Mouse (Mus musculus) gonadal fat pad, adult 2 months (tissue): Measurements from ENCODE around the gene Cacnb4. TPM values are rescaled to one million over a fixed set of nuclear protein-coding genes. Genes with fewer than 3 reads are reported as not detected.
A peak's percentile ranks its signal among the peaks of the same experiment; 100 is the strongest.

Experiments
- DNase-seq: peaks from one replicate; pipeline ENCODE4 v3.0.0-alpha.2; 2012; ENCODE audit warnings: low read depth
- polyA plus RNA-seq: library from polyadenylated mRNA; depleted of rRNA; stranded (reverse); fragments of >200 nt; gene quantifications from 2 replicates; pipeline ENCODE4 v1.2.3, GENCODE M21; 2012

Gene Cacnb4
- polyA plus RNA-seq, 1 experiment, result 0.77 TPM

- DNase-seq, result no peak
These were observed 155.6 kb downstream of the Cacnb4 start for GRCm38 (mm10) chr2:52521012-52521411.

DNA sequence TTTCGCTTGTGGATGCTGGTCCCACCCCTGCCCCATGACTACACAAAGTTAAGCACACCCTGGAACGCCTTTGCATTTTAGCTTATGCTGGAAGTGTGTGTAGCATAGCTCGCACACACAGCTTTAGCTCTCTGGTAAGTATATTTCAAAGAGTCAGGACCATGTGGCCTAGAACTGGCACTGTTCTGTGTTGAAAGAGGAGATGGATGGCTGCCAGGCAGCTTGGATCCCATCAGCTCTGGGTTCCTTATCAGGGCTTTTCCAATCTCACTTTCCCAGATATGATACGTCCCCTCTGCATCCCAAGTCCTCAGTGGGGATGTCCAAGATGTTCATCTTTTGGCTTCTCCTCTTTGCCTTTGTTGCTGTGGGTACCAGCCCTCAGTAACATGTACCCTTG is 157.9 kb downstream of the Cacnb4 start:
- DNase-seq, result no peak

- no peak for DNase-seq
These were observed 160.1 kb downstream of the Cacnb4 start for GRCm38 (mm10) chr2:52516534-52516933.

GRCm38 (mm10) chr2:52512865-52513388 is 163.7 kb downstream of the Cacnb4 start:
- peak; percentile 93 for DNase-seq

GRCm38 (mm10) chr2:52512206-52512605 is 164.4 kb downstream of the Cacnb4 start:
- DNase-seq, result no peak

DNA sequence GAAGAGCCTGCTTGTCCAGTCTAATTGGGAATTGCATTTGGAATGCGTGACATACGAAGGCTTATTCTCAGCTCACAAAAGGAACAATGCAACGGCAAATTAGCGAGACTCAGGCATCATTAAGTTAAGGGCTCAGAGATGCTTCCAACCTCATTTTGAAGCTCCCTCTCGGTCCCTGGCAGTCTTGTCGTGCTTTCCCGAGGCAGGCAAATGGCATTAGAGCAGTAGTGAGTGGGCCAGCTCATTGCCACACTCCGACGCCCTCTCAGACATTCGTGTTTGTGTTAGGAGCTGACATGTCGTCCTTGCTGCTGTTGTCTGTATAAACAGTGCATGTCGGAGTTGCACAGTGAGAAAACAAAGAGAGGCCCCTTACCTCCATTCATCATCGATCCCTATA is 164.8 kb downstream of the Cacnb4 start:
- DNase-seq, result no peak

- DNase-seq, result no peak
These were observed 166.7 kb downstream of the Cacnb4 start for GRCm38 (mm10) chr2:52509779-52510500.

DNA sequence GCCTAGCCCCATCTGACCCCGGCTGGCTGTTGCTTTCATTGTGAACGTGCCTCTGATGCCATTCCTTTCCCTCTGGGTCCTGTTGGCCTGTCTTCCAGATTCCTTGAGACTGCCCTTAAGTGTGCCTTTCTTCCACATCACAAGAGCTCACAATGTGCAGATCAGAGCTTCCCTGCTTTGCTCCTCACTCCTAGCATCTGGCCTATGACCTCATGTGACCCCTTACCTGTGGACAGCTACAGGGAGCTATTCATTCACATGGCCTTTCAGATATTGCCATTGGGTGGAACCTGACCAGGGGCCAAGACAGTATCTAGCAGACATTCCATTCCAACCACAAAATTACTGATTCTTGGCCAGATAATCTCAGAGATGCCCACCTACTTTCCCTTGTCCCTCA is 171.5 kb downstream of the Cacnb4 start:
- no peak for DNase-seq

DNA sequence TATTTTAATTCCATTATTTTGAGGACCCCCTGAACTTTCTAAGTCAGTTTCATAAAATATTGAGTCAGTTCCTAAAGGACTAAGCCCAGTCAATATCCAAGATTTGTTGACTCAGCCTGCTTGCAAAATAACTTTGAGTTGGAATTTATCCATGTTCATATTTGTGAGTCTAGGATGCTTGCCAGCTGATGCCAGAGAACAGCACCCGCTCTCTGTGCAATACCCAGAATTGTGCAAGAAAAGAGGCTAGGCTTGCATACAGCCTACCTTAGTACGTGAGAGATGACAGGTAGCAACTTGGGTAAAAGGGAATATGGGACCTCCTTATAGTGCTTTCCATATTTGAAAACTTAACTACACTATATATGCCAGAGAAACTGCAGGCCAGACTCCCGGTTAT is 171.9 kb downstream of the Cacnb4 start:
- peak; percentile 92 for DNase-seq

DNA sequence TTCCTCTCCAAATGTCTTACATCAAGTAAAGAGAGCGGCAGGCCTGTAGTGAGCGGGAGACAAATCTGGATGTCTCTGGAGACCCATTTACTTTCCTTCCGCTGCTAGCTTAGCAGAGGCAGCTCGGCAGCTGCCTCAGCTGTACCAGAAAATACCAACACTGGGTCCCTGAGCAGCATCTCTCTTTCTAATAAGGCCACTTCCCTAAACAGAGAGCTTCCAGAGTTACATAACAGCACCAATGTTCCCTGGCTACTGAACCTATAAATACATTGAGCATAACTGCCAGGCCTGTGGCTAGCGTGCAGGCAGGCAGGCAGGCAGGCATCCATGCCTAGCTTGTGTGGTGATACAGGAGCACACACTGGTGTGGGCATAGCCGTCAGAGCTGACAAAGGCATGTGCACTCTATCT is 176.8 kb downstream of the Cacnb4 start:
- DNase-seq, result no peak

DNA sequence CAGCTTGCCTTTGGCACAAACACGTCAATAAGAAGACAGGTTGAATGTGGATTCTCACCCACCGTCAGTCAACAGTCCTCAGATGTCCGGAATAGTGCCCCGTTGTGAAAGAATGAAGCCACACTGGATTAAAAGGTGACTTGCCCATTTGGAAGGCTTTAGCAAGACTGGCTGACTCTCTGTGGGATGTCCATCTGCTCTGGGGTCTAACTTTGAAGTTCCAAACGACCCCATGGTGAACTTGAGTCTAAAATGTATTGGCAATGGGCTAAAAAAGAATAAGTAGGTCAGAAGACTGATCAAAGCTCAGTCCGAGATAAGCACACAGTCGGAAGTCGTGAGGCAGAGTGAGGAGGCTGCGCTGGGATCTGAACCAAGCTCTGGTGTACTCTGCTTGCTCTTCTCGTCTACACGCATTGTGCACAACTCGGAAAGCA is 177.5 kb downstream of the Cacnb4 start:
- DNase-seq, result no peak

DNA sequence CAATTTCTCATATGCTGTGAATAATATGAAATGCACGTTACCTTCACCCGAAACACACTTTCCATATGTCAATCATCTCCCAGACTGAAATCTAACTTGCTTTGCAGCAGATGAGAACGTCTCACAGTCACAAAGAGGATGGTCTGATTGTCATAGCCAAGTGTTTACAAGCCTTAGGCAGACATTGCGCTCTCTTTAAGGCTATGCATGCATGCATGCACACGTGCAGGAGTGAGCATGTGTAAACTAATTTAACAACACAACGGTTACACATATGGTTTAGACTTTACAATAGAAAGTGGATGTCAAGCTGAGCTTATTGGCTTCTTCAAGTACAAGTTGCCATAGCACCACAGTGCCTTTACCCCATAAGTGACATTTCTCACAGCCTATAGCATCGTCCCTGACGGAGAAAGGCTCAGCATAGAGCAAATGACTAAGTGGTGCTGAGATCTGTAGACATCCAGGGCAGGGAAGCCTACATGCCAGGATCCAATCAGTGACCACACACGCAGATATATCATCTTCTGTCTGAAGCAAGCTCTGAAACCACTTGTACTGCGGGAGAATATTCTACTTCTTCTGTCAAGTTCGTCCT is 181.4 kb downstream of the Cacnb4 start:
- DNase-seq, result no peak

GRCm38 (mm10) chr2:52494274-52494673 is 182.4 kb downstream of the Cacnb4 start:
- DNase-seq, result no peak

- no peak for DNase-seq
These were observed 183.8 kb downstream of the Cacnb4 start for GRCm38 (mm10) chr2:52492867-52493266.

GRCm38 (mm10) chr2:52489840-52490239 is 186.8 kb downstream of the Cacnb4 start:
- no peak for DNase-seq

- no peak for DNase-seq
These were observed 193.1 kb downstream of the Cacnb4 start for GRCm38 (mm10) chr2:52483496-52483895.

GRCm38 (mm10) chr2:52480476-52480875 is 196.2 kb downstream of the Cacnb4 start:
- no peak for DNase-seq

GRCm38 (mm10) chr2:52478501-52478900 is 198.1 kb downstream of the Cacnb4 start:
- no peak for DNase-seq

GRCm38 (mm10) chr2:52477550-52477907 is 199.1 kb downstream of the Cacnb4 start:
- no peak for DNase-seq

DNA sequence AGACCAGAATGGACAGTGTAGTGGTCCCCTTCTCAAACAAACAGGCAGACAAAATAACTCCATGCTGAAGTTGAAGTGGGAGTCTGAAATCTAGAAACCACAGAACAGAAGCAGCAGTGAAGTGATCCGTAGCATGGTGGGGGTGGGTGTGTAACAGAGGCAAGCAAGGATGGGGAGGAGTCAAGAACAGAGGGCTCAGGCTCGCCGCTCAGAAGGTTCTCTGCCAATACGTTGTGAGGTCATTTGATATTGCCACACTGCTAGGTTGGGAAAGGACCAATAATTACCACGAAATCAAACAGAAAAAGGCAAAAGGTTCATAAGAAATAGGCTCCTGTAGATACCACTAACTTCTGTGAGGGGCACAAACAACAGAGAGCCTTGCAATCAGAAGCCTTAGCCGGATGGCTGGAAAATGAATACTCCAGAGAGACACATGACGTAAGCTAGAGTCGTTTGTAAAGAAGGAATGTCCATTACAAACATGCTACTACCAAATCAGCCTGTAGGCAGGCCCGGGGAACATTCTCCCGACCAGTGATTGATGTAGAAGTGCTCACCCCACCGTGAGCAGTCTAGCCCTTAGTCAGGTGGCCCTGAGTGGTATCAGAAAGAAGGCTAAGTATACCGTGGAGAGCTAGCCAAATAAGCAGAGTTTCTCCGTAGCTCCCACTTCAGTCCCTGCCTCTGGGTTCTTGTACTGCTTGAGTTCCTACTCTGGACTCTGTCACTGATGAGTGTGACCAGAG is 199.7 kb downstream of the Cacnb4 start:
- no peak for DNase-seq

DNA sequence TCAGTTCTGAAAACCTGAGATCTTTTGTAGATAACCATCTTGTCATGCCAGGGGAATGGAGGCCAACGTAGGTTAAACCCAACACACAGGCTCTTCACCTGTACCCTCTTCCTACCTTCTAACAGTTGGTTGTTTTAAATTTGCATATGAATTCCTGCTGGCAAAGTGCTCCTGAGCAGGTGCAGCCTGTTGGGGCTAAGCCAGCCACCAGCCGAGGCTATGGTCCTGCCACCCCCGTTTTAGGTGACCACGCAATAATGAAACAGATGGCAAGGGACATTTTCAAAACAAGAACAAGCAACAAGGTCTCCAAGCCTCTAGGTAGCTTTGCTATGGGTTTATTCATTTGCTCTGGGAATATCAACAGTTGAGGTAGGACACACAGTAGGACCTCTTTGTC is 200.8 kb downstream of the Cacnb4 start:
- no peak for DNase-seq

GRCm38 (mm10) chr2:52474570-52474969 is 202.1 kb downstream of the Cacnb4 start:
- no peak for DNase-seq
